Mouse (Mus musculus): ENCODE measurements around the gene Eef1a2. TPM values are rescaled to one million over a fixed set of nuclear protein-coding genes. Genes with fewer than 3 reads are reported as not detected.

The Eef1a2 gene
- total and polyA plus RNA-seq, 2 experiments from 2014 or later = 26.7 to 304 TPM

DNA sequence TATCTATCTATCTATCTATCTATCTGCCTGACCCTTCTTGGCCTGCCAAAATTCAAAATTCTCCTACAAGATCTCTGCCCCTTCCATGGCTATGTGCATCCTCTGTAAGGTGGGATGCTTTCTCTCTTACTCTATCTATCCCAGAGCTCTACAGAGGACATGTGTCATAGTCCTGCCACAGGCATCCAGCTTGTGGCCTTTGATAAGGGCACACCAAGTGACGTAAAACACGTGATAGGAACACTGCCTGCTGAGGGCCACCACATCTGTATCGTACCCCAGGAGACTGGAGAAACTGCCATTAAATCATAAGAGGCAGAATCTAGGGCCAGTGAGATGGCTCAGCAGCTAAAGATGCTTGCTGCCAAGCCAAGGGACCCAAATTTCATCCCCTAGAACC, 41.4 kb downstream of the Eef1a2 start:
- Histone ChIP-seq H3K36me3 (ENCODE audit: insufficient read depth, low read length) (no peaks in the 10 kb centered on the region; the same call in 1 of the 2 replicates), H3K9ac (replicated peaks; ENCODE audit: low read length) (no peak overlapping the region), H3K27ac (no peak overlapping the region), H3K4me3 (ENCODE audit: low read length) (no peak overlapping the region), H3K4me1 (ENCODE audit: insufficient read depth, low read length) (peaks cover 15% of the 10 kb centered on the region), H3K27me3 (ENCODE audit: insufficient read depth, low read length) (no peaks in the 10 kb centered on the region), H3K9me3 (ENCODE audit: low read length) (no peaks in the 10 kb centered on the region), H3K4me2 (ENCODE audit: low read depth, low read length) (no peak overlapping the region)
- no peak for TF ChIP-seq CTCF (IDR thresholded peaks at IDR 0.05; ENCODE audit: low read depth)
- no peak for DNase-seq (ENCODE audit: low spot score)
- WGBS = 71% methylated on average over 3 of the region's 3 CpGs
- no peak for ATAC-seq

DNA sequence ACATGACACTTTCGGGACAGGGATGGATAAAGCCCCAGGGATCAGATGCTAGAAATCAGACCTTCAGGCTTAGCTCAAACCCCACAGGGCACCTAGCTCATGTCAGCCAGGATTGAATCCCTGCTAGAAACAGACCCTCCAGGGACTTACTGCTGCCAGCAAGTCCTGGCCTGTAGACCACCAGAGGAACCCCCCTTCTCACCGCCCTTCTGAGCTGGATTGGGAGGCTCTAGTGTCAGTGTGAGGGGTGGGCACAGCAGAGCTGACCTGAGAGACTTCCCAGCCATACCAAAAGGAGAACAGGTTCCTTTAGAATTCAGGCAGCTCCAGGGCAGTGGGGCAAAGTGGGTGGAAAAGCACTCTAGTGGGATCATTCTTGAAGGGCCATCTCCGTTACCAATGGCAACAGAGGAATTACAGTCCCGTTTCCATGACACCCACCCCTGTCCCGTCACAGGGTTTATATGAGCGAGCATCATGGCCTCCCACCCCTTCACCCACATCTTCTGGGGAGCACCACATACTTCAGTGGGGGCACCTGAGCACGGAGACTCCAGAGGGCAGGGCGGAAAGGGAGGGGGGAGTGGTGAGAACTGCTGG, 43.0 kb downstream of the Eef1a2 start:
- WGBS = 42% methylated on average over 8 of the region's 8 CpGs
- no peak for DNase-seq (ENCODE audit: low spot score)

DNA sequence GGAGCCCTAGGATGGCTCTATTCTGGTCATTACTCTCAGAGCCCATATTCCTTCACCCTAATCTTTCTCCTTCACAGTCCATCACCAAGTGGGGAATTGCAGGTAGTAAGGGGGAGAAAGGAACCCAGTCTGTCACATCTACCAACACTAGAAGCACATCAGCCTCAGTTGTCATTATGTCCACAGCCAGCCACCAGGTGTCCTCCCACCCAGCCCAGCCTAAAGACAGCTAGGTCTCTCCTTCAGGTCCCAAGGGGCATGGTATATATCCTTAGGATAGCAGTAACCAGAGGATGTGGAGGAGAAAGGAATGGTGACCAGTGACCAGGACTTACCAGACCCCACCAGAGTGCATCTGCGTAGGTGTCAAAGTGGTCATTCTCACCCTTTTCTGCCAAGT, 45.1 kb downstream of the Eef1a2 start:
- H3K9ac ChIP-seq (replicated peaks; ENCODE audit: low read length) = no peak overlapping the region
- H3K4me3 ChIP-seq (ENCODE audit: low read length) = no peak overlapping the region
- ATAC-seq (no peak), DNase-seq (ENCODE audit: low spot score) (no peak)
- no peak overlapping the region for H3K4me2 ChIP-seq (ENCODE audit: low read depth, low read length)
- H3K4me1 ChIP-seq (ENCODE audit: insufficient read depth, low read length) = peaks cover 8% of the 10 kb centered on the region; the same call in 1 of the 2 replicates
- TF ChIP-seq CTCF (IDR thresholded peaks at IDR 0.05; ENCODE audit: low read depth) = no peak; the same call in 1 of the 2 replicates
- no peak overlapping the region for H3K27ac ChIP-seq
- WGBS = 95% methylated on average over 1 of the region's 1 CpGs
- H3K9me3 ChIP-seq (ENCODE audit: low read length) = no peaks in the 10 kb centered on the region
- H3K27me3 ChIP-seq (ENCODE audit: insufficient read depth, low read length) = no peaks in the 10 kb centered on the region
- peaks cover 6% of the 10 kb centered on the region; the same call in 1 of the 2 replicates for H3K36me3 ChIP-seq (ENCODE audit: insufficient read depth, low read length)

More for the DNA sequence above, 43.0 kb downstream of the Eef1a2 start:
- Histone ChIP-seq H3K27me3 (ENCODE audit: insufficient read depth, low read length) (no peaks in the 10 kb centered on the region), H3K36me3 (ENCODE audit: insufficient read depth, low read length) (peaks cover under 1% of the 10 kb centered on the region; the same call in 1 of the 2 replicates), H3K27ac (no peak overlapping the region), H3K9me3 (ENCODE audit: low read length) (no peaks in the 10 kb centered on the region), H3K4me3 (ENCODE audit: low read length) (no peak overlapping the region), H3K9ac (replicated peaks; ENCODE audit: low read length) (no peak overlapping the region), H3K4me1 (ENCODE audit: insufficient read depth, low read length) (peaks cover 8% of the 10 kb centered on the region; the same call in 1 of the 2 replicates), H3K4me2 (ENCODE audit: low read depth, low read length) (no peak overlapping the region)
- peak; percentile 45 for ATAC-seq
- no peak for TF ChIP-seq CTCF (IDR thresholded peaks at IDR 0.05; ENCODE audit: low read depth)

DNA sequence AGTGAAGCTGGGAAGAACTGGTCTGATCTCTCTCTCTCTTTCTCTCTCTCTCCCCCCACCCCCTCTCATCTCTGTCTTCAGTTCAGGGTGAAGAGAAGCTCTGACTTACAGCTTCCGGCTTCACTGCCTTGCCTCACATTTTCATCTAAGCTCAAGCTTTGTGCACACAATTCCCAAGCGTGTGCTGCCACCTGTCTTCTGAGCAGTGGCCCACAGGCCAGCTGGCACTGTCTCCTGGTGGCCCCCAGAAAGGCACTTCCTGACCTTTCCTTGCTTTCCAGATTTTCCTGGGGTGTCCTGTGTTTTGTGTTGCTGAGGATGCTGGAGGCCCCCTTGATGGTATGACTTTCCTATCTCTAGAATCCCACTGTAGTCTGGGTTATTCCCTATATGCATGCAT, 52.7 kb downstream of the Eef1a2 start:
- ATAC-seq (peak; percentile 34; the same call in 1 of the 2 replicates), DNase-seq (ENCODE audit: low spot score) (no peak)
- peak; percentile 45 for TF ChIP-seq CTCF (IDR thresholded peaks at IDR 0.05; ENCODE audit: low read depth)
- WGBS = 59% methylated on average over 2 of the region's 2 CpGs
- H3K4me3 ChIP-seq (ENCODE audit: low read length) = no peak overlapping the region
- no peak overlapping the region for H3K27ac ChIP-seq
- H3K9ac ChIP-seq (replicated peaks; ENCODE audit: low read length) = no peak overlapping the region
- H3K4me1 ChIP-seq (ENCODE audit: insufficient read depth, low read length) = no peaks in the 10 kb centered on the region
- H3K27me3 ChIP-seq (ENCODE audit: insufficient read depth, low read length) = no peaks in the 10 kb centered on the region
- no peak overlapping the region for H3K4me2 ChIP-seq (ENCODE audit: low read depth, low read length)
- H3K36me3 ChIP-seq (ENCODE audit: insufficient read depth, low read length) = peaks cover 15% of the 10 kb centered on the region; the same call in 1 of the 2 replicates
- no peaks in the 10 kb centered on the region for H3K9me3 ChIP-seq (ENCODE audit: low read length)

DNA sequence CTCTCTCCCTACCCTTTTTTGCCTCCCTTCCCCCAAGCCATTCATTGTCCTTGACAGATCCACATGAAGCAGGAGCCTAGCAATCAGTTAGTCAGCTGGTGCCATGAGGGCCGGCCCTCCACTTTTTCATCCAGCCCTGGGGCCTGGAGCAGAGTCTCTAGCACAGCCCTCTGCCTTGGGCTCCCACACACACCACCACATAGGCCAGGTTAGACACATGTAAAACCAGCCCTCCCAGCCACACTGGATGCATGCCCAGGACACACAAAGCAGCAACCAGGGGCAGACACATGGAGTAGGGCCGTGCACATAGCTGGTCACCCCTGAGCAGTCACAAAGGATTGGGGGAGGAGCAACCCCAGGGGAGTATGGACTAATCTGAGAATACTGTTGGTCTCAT, 54.7 kb downstream of the Eef1a2 start:
- Histone ChIP-seq H3K4me1 (ENCODE audit: insufficient read depth, low read length) (no peaks in the 10 kb centered on the region), H3K27me3 (ENCODE audit: insufficient read depth, low read length) (no peaks in the 10 kb centered on the region), H3K4me2 (ENCODE audit: low read depth, low read length) (no peak overlapping the region), H3K27ac (peak overlapping the region; percentile 55; the same call in 1 of the 2 replicates), H3K36me3 (ENCODE audit: insufficient read depth, low read length) (peaks cover 9% of the 10 kb centered on the region; the same call in 1 of the 2 replicates), H3K4me3 (ENCODE audit: low read length) (no peak overlapping the region), H3K9ac (replicated peaks; ENCODE audit: low read length) (no peak overlapping the region), H3K9me3 (ENCODE audit: low read length) (no peaks in the 10 kb centered on the region)
- ATAC-seq (peak; percentile 61), DNase-seq (ENCODE audit: low spot score) (no peak)
- WGBS = 5% methylated on average over 2 of the region's 2 CpGs
- TF ChIP-seq CTCF (IDR thresholded peaks at IDR 0.05; ENCODE audit: low read depth) = no peak

DNA sequence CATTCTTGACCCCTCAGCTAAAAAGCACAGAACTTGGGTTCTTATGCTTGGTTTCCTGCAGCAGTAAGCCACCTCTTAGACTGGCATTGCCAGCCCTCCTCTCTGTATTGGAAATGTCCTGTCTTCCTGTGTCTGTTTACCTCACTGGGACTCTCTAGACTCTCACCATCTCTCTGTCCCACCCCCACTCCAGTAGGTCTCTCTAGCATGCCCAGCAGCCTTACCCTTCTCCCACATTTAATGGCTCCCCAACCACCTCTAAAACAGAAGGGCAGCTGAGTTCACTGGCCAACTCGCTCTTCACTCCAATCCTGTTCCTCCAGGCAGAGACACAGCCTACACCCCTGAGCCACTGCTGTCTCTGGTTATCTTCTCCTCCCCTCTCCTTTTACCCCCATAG, 55.2 kb downstream of the Eef1a2 start:
- H3K27me3 ChIP-seq (ENCODE audit: insufficient read depth, low read length) = no peaks in the 10 kb centered on the region
- no peaks in the 10 kb centered on the region for H3K4me1 ChIP-seq (ENCODE audit: insufficient read depth, low read length)
- ATAC-seq (no peak), DNase-seq (ENCODE audit: low spot score) (no peak)
- H3K36me3 ChIP-seq (ENCODE audit: insufficient read depth, low read length) = peaks cover 10% of the 10 kb centered on the region; the same call in 1 of the 2 replicates
- H3K9ac ChIP-seq (replicated peaks; ENCODE audit: low read length) = no peak overlapping the region
- no peak overlapping the region for H3K4me3 ChIP-seq (ENCODE audit: low read length)
- TF ChIP-seq CTCF (IDR thresholded peaks at IDR 0.05; ENCODE audit: low read depth) = no peak
- peak overlapping the region; percentile 55; the same call in 1 of the 2 replicates for H3K27ac ChIP-seq
- WGBS = 62% methylated on average over 1 of the region's 1 CpGs
- no peaks in the 10 kb centered on the region for H3K9me3 ChIP-seq (ENCODE audit: low read length)
- no peak overlapping the region for H3K4me2 ChIP-seq (ENCODE audit: low read depth, low read length)

DNA sequence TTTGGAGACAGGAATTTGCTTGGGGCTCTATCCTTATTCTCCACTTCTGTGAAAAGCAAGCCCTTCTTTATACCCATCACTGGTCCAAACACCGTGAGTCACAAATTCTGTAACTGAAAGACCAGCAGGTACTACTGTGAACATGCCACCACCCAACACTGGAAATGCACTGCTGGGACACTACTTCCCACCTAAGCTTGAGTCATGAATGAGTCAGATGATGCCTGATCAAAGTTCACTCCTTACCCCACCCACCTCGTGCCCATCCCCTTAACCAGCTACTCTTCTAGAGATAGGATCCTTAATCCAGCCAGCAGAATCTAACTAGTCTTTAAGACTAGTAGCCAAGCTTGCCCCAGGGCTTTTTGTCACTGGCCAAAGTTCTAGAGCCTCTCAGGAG, 56.7 kb downstream of the Eef1a2 start:
- H3K36me3 ChIP-seq (ENCODE audit: insufficient read depth, low read length) = peaks cover 12% of the 10 kb centered on the region; the same call in 1 of the 2 replicates
- WGBS = 94% methylated on average over 2 of the region's 2 CpGs

More for the DNA sequence above, 56.7 kb downstream of the Eef1a2 start:
- no peak for TF ChIP-seq CTCF (IDR thresholded peaks at IDR 0.05; ENCODE audit: low read depth)
- H3K9ac ChIP-seq (replicated peaks; ENCODE audit: low read length) = no peak overlapping the region
- H3K27ac ChIP-seq = no peak overlapping the region
- no peak overlapping the region for H3K4me2 ChIP-seq (ENCODE audit: low read depth, low read length)
- no peaks in the 10 kb centered on the region for H3K4me1 ChIP-seq (ENCODE audit: insufficient read depth, low read length)
- no peak for ATAC-seq
- no peak for DNase-seq (ENCODE audit: low spot score)
- H3K4me3 ChIP-seq (ENCODE audit: low read length) = no peak overlapping the region
- no peaks in the 10 kb centered on the region for H3K9me3 ChIP-seq (ENCODE audit: low read length)
- H3K27me3 ChIP-seq (ENCODE audit: insufficient read depth, low read length) = no peaks in the 10 kb centered on the region

Other genes with a start within 250 kb of the Eef1a2 start
- gene Ythdf1, start 236.1 kb downstream of the Eef1a2 start, total RNA-seq (2014; rRNA removed) = 32.9 and 51.8 TPM in 2 replicates
- 49.8 and 52.9 TPM in 2 replicates for gene Ythdf1, start 236.1 kb downstream of the Eef1a2 start, polyA plus RNA-seq (2015; fragmentation: Nextera tagmentation; extraction: Ambion mirVana)
- 0.29 TPM in 1 of 2 replicates, not detected in the other for gene Birc7, start 228.0 kb downstream of the Eef1a2 start, total RNA-seq (2014; rRNA removed)
- 0.40 TPM in 2 replicates for gene Birc7, start 228.0 kb downstream of the Eef1a2 start, polyA plus RNA-seq (2015; fragmentation: Nextera tagmentation; extraction: Ambion mirVana)
- gene Nkain4, start 202.3 kb downstream of the Eef1a2 start, total RNA-seq (2014; rRNA removed) = 56.6 and 76.0 TPM in 2 replicates
- gene Nkain4, start 202.3 kb downstream of the Eef1a2 start, polyA plus RNA-seq (2015; fragmentation: Nextera tagmentation; extraction: Ambion mirVana) = 118 and 133 TPM in 2 replicates
- gene Arfgap1, start 189.8 kb downstream of the Eef1a2 start, total RNA-seq (2014; rRNA removed) = 94.8 and 112 TPM in 2 replicates
- 107 and 110 TPM in 2 replicates for gene Arfgap1, start 189.8 kb downstream of the Eef1a2 start, polyA plus RNA-seq (2015; fragmentation: Nextera tagmentation; extraction: Ambion mirVana)
- 0.47 and 0.68 TPM in 2 replicates for gene Col20a1, start 170.5 kb downstream of the Eef1a2 start, total RNA-seq (2014; rRNA removed)
- 0.09 and 0.28 TPM in 2 replicates for gene Col20a1, start 170.5 kb downstream of the Eef1a2 start, polyA plus RNA-seq (2015; fragmentation: Nextera tagmentation; extraction: Ambion mirVana)
- 50.5 and 52.7 TPM in 2 replicates for gene Chrna4, start 113.5 kb downstream of the Eef1a2 start, total RNA-seq (2014; rRNA removed)
- 35.2 and 41.4 TPM in 2 replicates for gene Chrna4, start 113.5 kb downstream of the Eef1a2 start, polyA plus RNA-seq (2015; fragmentation: Nextera tagmentation; extraction: Ambion mirVana)
- 128 and 142 TPM in 2 replicates for gene Kcnq2, start 21.7 kb downstream of the Eef1a2 start, total RNA-seq (2014; rRNA removed)
- 32.3 and 34.6 TPM in 2 replicates for gene Kcnq2, start 21.7 kb downstream of the Eef1a2 start, polyA plus RNA-seq (2015; fragmentation: Nextera tagmentation; extraction: Ambion mirVana)
- 300 and 340 TPM in 2 replicates for gene Ppdpf, start 30.2 kb upstream of the Eef1a2 start, total RNA-seq (2014; rRNA removed)
- gene Ppdpf, start 30.2 kb upstream of the Eef1a2 start, polyA plus RNA-seq (2015; fragmentation: Nextera tagmentation; extraction: Ambion mirVana) = 329 and 347 TPM in 2 replicates
- not detected in 2 replicates for gene Ptk6, start 45.8 kb upstream of the Eef1a2 start, total RNA-seq (2014; rRNA removed)
- not detected in 2 replicates for gene Ptk6, start 45.8 kb upstream of the Eef1a2 start, polyA plus RNA-seq (2015; fragmentation: Nextera tagmentation; extraction: Ambion mirVana)
- 0.07 and 0.47 TPM in 2 replicates for gene Srms, start 56.2 kb upstream of the Eef1a2 start, total RNA-seq (2014; rRNA removed)
- 0.09 and 0.18 TPM in 2 replicates for gene Srms, start 56.2 kb upstream of the Eef1a2 start, polyA plus RNA-seq (2015; fragmentation: Nextera tagmentation; extraction: Ambion mirVana)
- gene Fndc11, start 63.0 kb upstream of the Eef1a2 start, total RNA-seq (2014; rRNA removed) = 2.2 and 2.8 TPM in 2 replicates
- 0.25 and 0.52 TPM in 2 replicates for gene Fndc11, start 63.0 kb upstream of the Eef1a2 start, polyA plus RNA-seq (2015; fragmentation: Nextera tagmentation; extraction: Ambion mirVana)
- 2.8 and 5.7 TPM in 2 replicates for gene Helz2, start 85.0 kb upstream of the Eef1a2 start, total RNA-seq (2014; rRNA removed)
- gene Helz2, start 85.0 kb upstream of the Eef1a2 start, polyA plus RNA-seq (2015; fragmentation: Nextera tagmentation; extraction: Ambion mirVana) = 0.19 and 0.24 TPM in 2 replicates
- 19.2 and 25.2 TPM in 2 replicates for gene Gmeb2, start 131.0 kb upstream of the Eef1a2 start, total RNA-seq (2014; rRNA removed)
- gene Gmeb2, start 131.0 kb upstream of the Eef1a2 start, polyA plus RNA-seq (2015; fragmentation: Nextera tagmentation; extraction: Ambion mirVana) = 8.6 and 8.9 TPM in 2 replicates
- gene Stmn3, start 157.5 kb upstream of the Eef1a2 start, total RNA-seq (2014; rRNA removed) = 1,221 and 1,263 TPM in 2 replicates
- gene Stmn3, start 157.5 kb upstream of the Eef1a2 start, polyA plus RNA-seq (2015; fragmentation: Nextera tagmentation; extraction: Ambion mirVana) = 1,758 and 1,824 TPM in 2 replicates
- gene Rtel1, start 162.7 kb upstream of the Eef1a2 start, total RNA-seq (2014; rRNA removed) = 52.2 and 97.2 TPM in 2 replicates
- 21.6 and 28.0 TPM in 2 replicates for gene Rtel1, start 162.7 kb upstream of the Eef1a2 start, polyA plus RNA-seq (2015; fragmentation: Nextera tagmentation; extraction: Ambion mirVana)
- gene Zgpat, start 207.9 kb upstream of the Eef1a2 start, total RNA-seq (2014; rRNA removed) = 66.3 and 85.3 TPM in 2 replicates
- 37.5 and 40.6 TPM in 2 replicates for gene Zgpat, start 207.9 kb upstream of the Eef1a2 start, polyA plus RNA-seq (2015; fragmentation: Nextera tagmentation; extraction: Ambion mirVana)
- gene Arfrp1, start 208.4 kb upstream of the Eef1a2 start, total RNA-seq (2014; rRNA removed) = 13.0 and 14.7 TPM in 2 replicates
- 70.7 TPM in 2 replicates for gene Arfrp1, start 208.4 kb upstream of the Eef1a2 start, polyA plus RNA-seq (2015; fragmentation: Nextera tagmentation; extraction: Ambion mirVana)
- gene Lime1, start 223.1 kb upstream of the Eef1a2 start, total RNA-seq (2014; rRNA removed) = 49.0 and 62.1 TPM in 2 replicates
- gene Lime1, start 223.1 kb upstream of the Eef1a2 start, polyA plus RNA-seq (2015; fragmentation: Nextera tagmentation; extraction: Ambion mirVana) = 24.1 and 26.2 TPM in 2 replicates

Data from hindbrain, postnatal 0 days (tissue).